Mouse (Mus musculus) stomach, embryonic 15.5 days (tissue): ENCODE results near the gene B230104I21Rik. TPM values are rescaled to one million over a fixed set of nuclear protein-coding genes. Genes with fewer than 3 reads are reported as not detected.

ENCODE experiments used
- polyA plus RNA-seq: library from polyadenylated mRNA; unstranded; fragments of >200 nt; fragmentation: Nextera tagmentation; extraction: Ambion mirVana; gene quantifications from 2 replicates; pipeline ENCODE4 v1.2.1, GENCODE M21; 2015

The B230104I21Rik gene
- polyA plus RNA-seq, 1 experiment from 2014 or later = not detected

Other genes with a start within 250 kb of the B230104I21Rik start
- gene Trp73, start 195.9 kb upstream of the B230104I21Rik start, polyA plus RNA-seq = 0.39 and 0.58 TPM in 2 replicates
- gene Wrap73, start 193.8 kb upstream of the B230104I21Rik start, polyA plus RNA-seq = 32.7 and 37.4 TPM in 2 replicates
- 122 and 124 TPM in 2 replicates for gene Tprgl, start 175.5 kb upstream of the B230104I21Rik start, polyA plus RNA-seq
- 19.9 and 20.9 TPM in 2 replicates for gene Megf6, start 165.4 kb upstream of the B230104I21Rik start, polyA plus RNA-seq
- gene Arhgef16, start 34.5 kb upstream of the B230104I21Rik start, polyA plus RNA-seq = 35.9 and 44.0 TPM in 2 replicates